Mouse (Mus musculus) stomach, embryonic 14.5 days (tissue): ENCODE measurements at regions not wholly inside any gene's neighbourhood (a gene's known extent, or its start where the extent isn't known, plus 50 kb on each side); places are given as distances from the start of the nearest gene placed in this dataset.

ENCODE experiments used
- ATAC-seq: fragments of 200-750 bp; cut with Nextera tagmentation; 2 replicates; pipeline ENCODE4 v1.8.0; 2017; ENCODE audit warnings: low read depth, moderate TSS enrichment; ENCODE audit not compliant: insufficient number of reproducible peaks, insufficient read depth, low FRiP score
- H3K27ac ChIP-seq: fragments of 300-500 bp; sonication (generic); 2 replicates; pipeline ENCODE4 v1.5.1; 2014; ENCODE audit warnings: mild to moderate bottlenecking, low read length, moderate library complexity, mixed read lengths
- H3K27me3 ChIP-seq: fragments of 300-500 bp; sonication (generic); 2 replicates; pipeline ENCODE4 v1.6.1; 2014; ENCODE audit warnings: low read length, control low read depth, mixed read lengths; ENCODE audit not compliant: control insufficient read depth, insufficient read depth
- H3K36me3 ChIP-seq: fragments of 300-500 bp; sonication (generic); 2 replicates; pipeline ENCODE4 v1.6.1; 2014; ENCODE audit warnings: mild to moderate bottlenecking, control low read depth, low read length, moderate library complexity, mixed read lengths; ENCODE audit not compliant: control insufficient read depth, insufficient read depth
- H3K4me1 ChIP-seq: fragments of 300-500 bp; sonication (generic); 2 replicates; pipeline ENCODE4 v1.6.1; 2014; ENCODE audit warnings: low read length, control low read depth, mixed read lengths; ENCODE audit not compliant: control insufficient read depth, insufficient read depth
- H3K4me2 ChIP-seq: fragments of 300-500 bp; sonication (generic); replicated peaks from 2 replicates; pipeline ENCODE4 v1.6.1; 2014; ENCODE audit warnings: low read depth, low read length, control low read depth
- H3K4me3 ChIP-seq: fragments of 300-500 bp; sonication (generic); 2 replicates; pipeline ENCODE4 v1.5.1; 2014; ENCODE audit warnings: low read depth, low read length, control low read depth
- H3K9ac ChIP-seq: fragments of 300-500 bp; sonication (generic); replicated peaks from 2 replicates; pipeline ENCODE4 v1.6.1; 2014; ENCODE audit warnings: low read depth, mild to moderate bottlenecking, control low read depth, low read length, moderate library complexity, mixed read lengths
- H3K9me3 ChIP-seq: fragments of 300-500 bp; sonication (generic); 2 replicates; pipeline ENCODE4 v1.6.1; 2016; ENCODE audit warnings: low read depth, low read length, control low read depth; ENCODE audit not compliant: control insufficient read depth
- WGBS: fragments of 180-500 bp; shearing (Covaris S2); extraction: QIAGEN DNeasy Blood & Tissue Kit; methylation state at CpG from one replicate; pipeline ENCODE4 v1.1.7; 2014; 5-methylcytosine and 5-hydroxymethylcytosine counted together

DNA sequence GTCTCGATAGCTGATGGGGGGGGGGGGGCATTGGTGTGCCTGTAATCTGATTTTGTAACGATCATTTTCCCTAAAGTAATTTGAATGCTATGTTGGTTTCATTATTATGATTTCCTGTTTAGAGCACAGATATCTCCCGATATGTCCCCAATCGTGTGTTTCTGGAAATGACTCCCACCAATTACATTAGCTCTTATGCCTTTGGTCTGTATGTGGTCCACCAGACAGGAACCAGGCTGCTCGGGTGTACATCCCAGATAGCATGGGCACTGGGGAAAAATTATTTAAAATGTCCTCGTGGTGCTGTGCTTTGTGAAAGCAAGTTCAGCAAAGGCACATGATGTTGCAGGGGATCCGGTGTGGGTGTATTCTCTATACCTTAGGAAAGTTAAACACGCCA is 82.0 kb upstream of the Itga6 start:
- H3K4me2 ChIP-seq: no peak overlapping the region
- H3K9me3 ChIP-seq: no peaks in the 10 kb centered on the region
- 82% methylated on average over 8 of the region's 8 CpGs for WGBS
- no peak overlapping the region for H3K4me3 ChIP-seq
- H3K9ac ChIP-seq: no peak overlapping the region
- no peaks in the 10 kb centered on the region for H3K4me1 ChIP-seq
- H3K27me3 ChIP-seq: no peaks in the 10 kb centered on the region
- no peak for ATAC-seq
- no peaks in the 10 kb centered on the region for H3K36me3 ChIP-seq
- H3K27ac ChIP-seq: no peak overlapping the region

DNA sequence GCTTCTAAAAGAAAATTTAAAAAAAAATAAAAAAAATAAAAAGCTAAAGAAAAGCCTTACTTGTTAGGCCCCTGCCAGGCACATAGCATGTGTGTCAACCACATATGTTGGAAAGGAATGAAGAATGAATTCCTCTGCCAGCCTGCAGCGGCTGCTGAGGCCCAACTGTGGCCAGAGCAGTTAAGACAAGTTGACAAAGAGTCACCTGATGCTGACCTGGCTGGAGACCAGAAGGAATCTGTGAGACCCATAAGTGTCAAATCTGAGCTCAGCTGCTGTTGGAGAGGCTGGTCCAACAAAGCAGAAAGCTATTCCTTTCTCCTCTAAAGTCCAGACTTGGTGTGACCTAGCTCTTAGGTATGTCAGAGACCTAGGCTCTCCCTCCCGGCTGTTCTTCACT is 78.5 kb upstream of the Itga6 start:
- no peaks in the 10 kb centered on the region for H3K4me1 ChIP-seq
- no peak overlapping the region for H3K4me2 ChIP-seq
- H3K9me3 ChIP-seq: no peaks in the 10 kb centered on the region
- 64% methylated on average over 2 of the region's 2 CpGs for WGBS
- H3K9ac ChIP-seq: no peak overlapping the region
- H3K4me3 ChIP-seq: no peak overlapping the region
- no peak for ATAC-seq
- no peaks in the 10 kb centered on the region for H3K27me3 ChIP-seq
- H3K36me3 ChIP-seq: no peaks in the 10 kb centered on the region
- no peak overlapping the region for H3K27ac ChIP-seq

DNA sequence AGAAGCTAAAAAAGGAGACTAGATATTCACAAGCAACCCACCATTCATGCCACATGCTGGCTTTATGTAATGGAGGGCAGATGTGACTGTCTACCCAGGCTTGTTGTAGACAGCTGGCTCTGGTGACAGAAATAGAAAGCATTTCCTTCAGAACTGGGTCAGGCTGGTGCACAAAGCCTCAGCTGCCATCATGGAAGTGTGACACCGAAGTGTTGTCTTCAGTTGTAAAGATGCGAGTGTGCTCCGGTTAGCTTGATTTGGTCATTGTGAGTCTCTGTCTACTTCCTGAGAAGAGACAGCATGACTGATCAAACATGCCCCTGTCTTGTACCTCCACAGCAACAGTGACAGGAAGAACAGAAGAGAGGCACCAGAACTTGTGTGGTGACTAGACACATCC is 77.7 kb upstream of the Itga6 start:
- no peak overlapping the region for H3K4me2 ChIP-seq
- no peak overlapping the region for H3K27ac ChIP-seq
- no peaks in the 10 kb centered on the region for H3K9me3 ChIP-seq
- 96% methylated on average over 3 of the region's 3 CpGs for WGBS
- no peak overlapping the region for H3K9ac ChIP-seq
- H3K27me3 ChIP-seq: no peaks in the 10 kb centered on the region
- no peak overlapping the region for H3K4me3 ChIP-seq
- H3K36me3 ChIP-seq: no peaks in the 10 kb centered on the region
- no peak for ATAC-seq
- no peaks in the 10 kb centered on the region for H3K4me1 ChIP-seq

DNA sequence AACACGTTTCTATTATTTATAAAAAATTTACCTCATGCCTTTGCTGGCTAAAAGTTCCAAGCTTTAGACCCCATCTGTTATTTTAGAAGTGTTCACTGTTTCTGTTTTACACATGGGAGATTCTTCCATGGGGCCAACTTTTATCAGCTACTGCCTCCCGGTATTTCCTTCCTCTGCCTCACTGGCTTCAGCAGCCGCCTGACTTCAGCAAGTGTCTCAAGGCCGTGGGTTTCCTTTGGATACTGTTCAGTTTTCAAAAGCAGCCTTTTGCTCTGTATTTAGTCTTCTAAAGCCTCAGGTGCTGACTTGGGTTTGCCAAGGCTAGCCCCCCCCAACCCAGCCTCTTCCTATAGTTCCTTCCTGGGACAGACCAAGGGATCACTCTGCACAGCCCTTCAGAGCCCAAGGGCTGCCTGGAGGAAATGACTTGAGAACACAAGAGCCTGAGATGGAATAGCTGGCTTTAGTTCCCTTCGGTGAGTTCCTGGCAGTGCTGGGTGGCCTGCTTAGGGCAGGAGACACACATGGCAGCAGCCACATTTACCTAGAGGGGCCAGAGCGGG is 75.1 kb upstream of the Itga6 start:
- WGBS: 90% methylated on average over 6 of the region's 6 CpGs
- Histone ChIP-seq H3K27me3 (no peaks in the 10 kb centered on the region), H3K4me3 (no peak overlapping the region), H3K9ac (no peak overlapping the region), H3K27ac (0 out of 2 replicates have a peak overlapping the region, but pooled peaks have one; percentile 21), H3K4me2 (no peak overlapping the region), H3K9me3 (no peaks in the 10 kb centered on the region), H3K4me1 (no peaks in the 10 kb centered on the region), H3K36me3 (no peaks in the 10 kb centered on the region)
- no peak for ATAC-seq

DNA sequence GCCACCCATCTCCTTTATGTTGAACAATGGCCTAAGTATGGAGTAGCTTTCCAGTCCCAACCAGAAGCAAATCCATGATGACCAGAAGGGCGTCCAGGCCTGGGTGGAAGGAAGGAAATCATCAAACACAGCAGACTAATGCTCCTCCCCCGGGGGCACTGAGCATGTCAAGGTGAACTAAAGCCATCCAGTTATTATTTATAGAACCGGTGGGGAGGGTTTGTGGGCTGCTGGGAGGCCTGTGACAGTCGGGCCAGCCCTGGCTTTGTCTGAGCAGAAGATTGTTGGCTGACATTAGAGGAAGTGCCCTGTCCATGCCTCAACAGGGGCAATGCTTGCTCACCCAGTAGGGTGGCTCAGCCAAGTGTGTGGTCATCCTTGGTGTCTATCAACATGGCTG is 74.5 kb upstream of the Itga6 start:
- H3K4me1 ChIP-seq: no peaks in the 10 kb centered on the region
- H3K36me3 ChIP-seq: no peaks in the 10 kb centered on the region
- no peaks in the 10 kb centered on the region for H3K9me3 ChIP-seq
- H3K27ac ChIP-seq: 0 out of 2 replicates have a peak overlapping the region, but pooled peaks have one; percentile 21
- ATAC-seq: no peak
- H3K27me3 ChIP-seq: no peaks in the 10 kb centered on the region
- H3K4me3 ChIP-seq: no peak overlapping the region
- WGBS: 67% methylated on average over 4 of the region's 4 CpGs
- H3K9ac ChIP-seq: no peak overlapping the region
- H3K4me2 ChIP-seq: no peak overlapping the region

DNA sequence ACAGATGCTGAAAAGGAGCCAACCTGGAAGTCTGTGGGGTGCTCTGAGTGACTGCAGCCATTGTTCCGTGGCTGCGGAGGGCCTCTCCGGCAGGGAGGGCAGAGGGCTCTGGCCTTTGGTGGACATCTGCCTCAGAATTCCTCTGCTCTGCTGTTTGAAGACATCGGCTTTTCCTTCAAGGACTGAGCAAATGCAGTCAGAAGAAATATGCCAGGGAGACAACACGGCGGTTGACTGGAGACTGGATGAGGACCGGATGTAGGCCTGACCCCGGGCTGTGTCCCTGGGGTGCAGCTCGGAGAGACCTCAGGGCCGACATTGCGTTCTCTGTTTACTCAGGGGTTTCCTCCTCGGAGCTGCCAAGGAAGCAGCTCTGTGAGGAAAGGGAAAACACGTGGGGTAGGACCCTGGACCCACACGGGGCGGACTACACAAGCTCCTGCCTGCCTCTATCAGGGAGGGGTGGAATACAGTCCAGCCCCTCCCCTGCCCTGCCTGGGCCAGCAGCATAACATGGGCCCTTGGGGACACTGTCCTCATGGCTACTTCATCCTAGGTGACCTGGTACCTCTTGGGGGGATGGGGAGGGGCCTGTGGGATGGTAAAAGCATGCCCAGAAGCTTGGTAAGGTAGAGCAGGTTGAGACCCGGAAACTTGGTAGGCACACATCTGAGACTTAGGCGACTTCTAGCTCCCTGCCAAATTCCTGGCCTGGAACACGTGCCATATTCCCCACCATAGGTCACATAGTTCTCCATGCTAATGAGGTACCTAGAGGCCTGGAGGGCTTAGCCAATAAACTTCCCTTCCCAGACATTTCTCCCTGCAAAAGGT is 72.1 kb upstream of the Itga6 start:
- Histone ChIP-seq H3K27me3 (no peaks in the 10 kb centered on the region), H3K4me3 (no peak overlapping the region), H3K9ac (no peak overlapping the region), H3K9me3 (no peaks in the 10 kb centered on the region), H3K36me3 (no peaks in the 10 kb centered on the region), H3K4me1 (no peaks in the 10 kb centered on the region), H3K4me2 (no peak overlapping the region), H3K27ac (0 out of 2 replicates have a peak overlapping the region, but pooled peaks have one; percentile 39)
- peak; percentile 51; the same call in 1 of the 2 replicates for ATAC-seq
- 68% methylated on average over 18 of the region's 18 CpGs for WGBS

DNA sequence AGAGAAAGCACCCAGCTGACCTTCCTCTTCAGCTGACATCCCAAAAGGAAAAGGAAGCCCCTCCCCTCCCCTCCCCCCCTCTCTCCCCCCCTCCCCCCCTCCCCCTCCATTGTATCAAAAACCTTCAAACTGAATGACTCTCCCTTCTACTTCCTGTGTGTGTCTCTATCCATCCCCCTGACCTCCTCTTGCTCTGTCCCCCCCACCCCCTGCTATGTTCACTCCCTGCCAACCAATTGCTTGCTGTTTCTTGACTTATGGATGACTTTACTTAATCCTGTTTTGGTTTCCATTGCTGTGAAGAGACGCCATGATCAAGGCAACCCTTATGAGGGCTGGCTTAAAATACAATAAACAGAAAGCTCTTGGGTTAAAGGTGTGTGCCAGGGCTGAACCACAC is 64.7 kb upstream of the Itga6 start:
- Histone ChIP-seq H3K27me3 (no peaks in the 10 kb centered on the region), H3K4me3 (no peak overlapping the region), H3K27ac (no peak overlapping the region), H3K9me3 (no peaks in the 10 kb centered on the region), H3K36me3 (no peaks in the 10 kb centered on the region), H3K4me1 (no peaks in the 10 kb centered on the region), H3K4me2 (no peak overlapping the region), H3K9ac (no peak overlapping the region)
- ATAC-seq: no peak
- 24% methylated on average over 1 of the region's 1 CpGs for WGBS

DNA sequence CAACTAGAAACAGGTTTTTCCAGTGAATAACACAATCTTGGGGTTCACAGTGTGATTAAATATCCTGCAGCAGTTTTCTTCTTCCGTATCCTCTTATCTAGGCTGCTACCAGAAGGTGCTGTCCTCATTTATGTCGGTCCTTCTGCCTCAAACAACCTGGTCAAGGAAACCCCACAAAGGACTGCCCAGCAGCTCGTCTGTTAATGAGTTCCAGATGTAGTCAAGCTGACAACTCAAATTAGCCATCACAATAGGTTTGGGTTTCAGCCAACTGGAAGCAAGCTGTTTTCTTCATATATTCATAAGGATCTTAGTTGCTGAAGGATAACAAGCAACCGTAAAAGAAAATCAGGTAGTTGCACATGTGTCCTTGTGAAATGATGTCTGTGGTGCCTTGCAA is 64.3 kb upstream of the Itga6 start:
- Histone ChIP-seq H3K36me3 (no peaks in the 10 kb centered on the region), H3K4me3 (no peak overlapping the region), H3K4me1 (no peaks in the 10 kb centered on the region), H3K27me3 (no peaks in the 10 kb centered on the region), H3K4me2 (no peak overlapping the region), H3K9me3 (no peaks in the 10 kb centered on the region), H3K9ac (no peak overlapping the region), H3K27ac (no peak overlapping the region)
- WGBS: 58% methylated on average over 4 of the region's 4 CpGs
- ATAC-seq: no peak
